Mouse (Mus musculus): ENCODE results near the gene Elane. TPM values are rescaled to one million over a fixed set of nuclear protein-coding genes. Genes with fewer than 3 reads are reported as not detected.
A peak's percentile ranks its signal among the peaks of the same experiment; 100 is the strongest.

Elane gene
- polyA plus RNA-seq, 1 experiment from 2014 or later = 0.25 TPM

DNA sequence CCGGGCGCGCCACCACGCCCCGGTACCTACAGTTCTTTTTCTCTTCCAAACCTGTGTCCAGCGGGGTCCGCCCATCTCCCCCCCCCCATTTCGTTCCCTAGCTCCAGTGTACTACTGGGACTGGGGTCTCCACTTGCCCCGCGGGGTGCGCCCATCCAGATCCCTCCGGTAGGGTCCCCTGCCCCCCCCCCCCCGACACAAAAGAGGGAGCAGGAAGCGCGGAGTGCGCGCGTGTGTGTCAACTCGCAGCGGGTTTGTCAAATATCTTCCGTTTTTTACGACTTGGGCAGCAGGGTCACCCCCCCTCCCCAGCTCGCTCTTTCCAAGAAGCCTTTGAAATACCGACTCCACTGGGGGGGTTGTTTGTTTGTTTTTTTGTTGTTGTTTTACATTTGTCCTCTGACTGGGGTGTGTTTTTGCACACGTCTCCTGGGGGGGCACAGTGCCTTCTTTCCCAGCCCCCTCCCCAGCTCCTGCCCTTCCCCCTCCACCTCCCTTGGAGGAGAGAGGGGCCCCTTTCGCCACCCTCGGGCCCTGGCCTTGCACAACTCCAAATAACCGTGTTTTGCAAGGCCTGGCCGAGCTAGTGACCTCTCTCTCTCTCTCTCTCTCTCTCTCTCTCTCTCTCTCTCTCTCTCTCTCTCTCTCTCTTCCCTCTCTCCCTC lies 42.1 kb downstream of the Elane start:
- Histone ChIP-seq H3K4me3 (peak overlapping the region; percentile 97), H3K36me3 (peaks cover 28% of the 10 kb centered on the region), H3K9ac (peak overlapping the region; percentile 97), H3K9me3 (no peaks in the 10 kb centered on the region), H3K4me1 (peaks cover 59% of the 10 kb centered on the region), H3K4me2 (peak overlapping the region; percentile 92), H3K27ac (replicated peaks) (peak overlapping the region; percentile 97), H3K27me3 (replicated peaks) (peaks cover 11% of the 10 kb centered on the region)
- under 1% methylated on average over 28 of the region's 29 CpGs for WGBS
- no peak for ATAC-seq (ENCODE audit: extremely low read depth, insufficient number of reproducible peaks, low FRiP score, low TSS enrichment)

DNA sequence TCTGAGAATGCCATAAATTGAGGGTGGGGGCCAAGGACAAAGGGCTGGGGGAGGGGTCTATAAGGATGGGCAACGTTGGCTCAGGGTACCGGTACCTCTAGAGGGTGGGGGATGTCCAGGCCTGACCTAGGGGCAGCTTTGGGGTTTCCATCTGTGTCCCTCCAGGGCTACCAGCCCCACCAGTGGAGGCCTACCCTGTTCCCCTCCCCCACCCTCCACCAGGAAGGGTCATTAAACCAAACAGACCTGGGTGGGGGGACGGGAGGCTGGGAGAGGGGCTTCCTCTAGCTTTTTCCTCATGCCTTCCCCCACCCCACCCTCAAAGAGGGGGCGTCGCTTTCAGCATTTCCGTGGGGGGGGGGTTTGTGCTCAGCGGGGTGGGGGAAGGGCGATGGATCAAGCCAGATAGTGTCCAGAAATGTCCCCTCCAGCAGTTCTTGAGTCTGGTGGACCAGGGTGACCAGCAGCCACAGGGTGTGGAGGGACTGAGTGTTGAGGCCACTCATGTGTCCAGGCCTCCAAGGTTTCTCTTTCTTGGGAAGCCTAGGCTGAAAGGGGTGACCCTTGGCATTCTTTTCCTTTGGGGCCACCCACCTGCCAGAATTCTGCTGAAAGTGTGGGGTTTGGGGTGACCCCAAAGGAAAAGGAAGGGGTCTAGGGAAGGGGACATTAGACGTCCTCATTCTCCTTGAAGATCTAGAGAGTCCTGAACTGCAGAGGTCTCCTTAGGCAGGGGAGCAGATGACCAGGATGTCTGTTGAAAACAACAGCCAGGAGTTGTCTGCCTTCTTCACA lies 43.1 kb downstream of the Elane start:
- no peak for ATAC-seq (ENCODE audit: extremely low read depth, insufficient number of reproducible peaks, low FRiP score, low TSS enrichment)
- peak overlapping the region; percentile 97 for H3K27ac ChIP-seq (replicated peaks)
- H3K27me3 ChIP-seq (replicated peaks) = peaks cover 2% of the 10 kb centered on the region
- peak overlapping the region; percentile 92 for H3K4me2 ChIP-seq
- H3K36me3 ChIP-seq = peaks cover 35% of the 10 kb centered on the region
- 13% methylated on average over 9 of the region's 9 CpGs for WGBS
- H3K4me3 ChIP-seq = peak overlapping the region; percentile 97
- peaks cover 68% of the 10 kb centered on the region for H3K4me1 ChIP-seq
- no peaks in the 10 kb centered on the region for H3K9me3 ChIP-seq
- peak overlapping the region; percentile 97 for H3K9ac ChIP-seq

DNA sequence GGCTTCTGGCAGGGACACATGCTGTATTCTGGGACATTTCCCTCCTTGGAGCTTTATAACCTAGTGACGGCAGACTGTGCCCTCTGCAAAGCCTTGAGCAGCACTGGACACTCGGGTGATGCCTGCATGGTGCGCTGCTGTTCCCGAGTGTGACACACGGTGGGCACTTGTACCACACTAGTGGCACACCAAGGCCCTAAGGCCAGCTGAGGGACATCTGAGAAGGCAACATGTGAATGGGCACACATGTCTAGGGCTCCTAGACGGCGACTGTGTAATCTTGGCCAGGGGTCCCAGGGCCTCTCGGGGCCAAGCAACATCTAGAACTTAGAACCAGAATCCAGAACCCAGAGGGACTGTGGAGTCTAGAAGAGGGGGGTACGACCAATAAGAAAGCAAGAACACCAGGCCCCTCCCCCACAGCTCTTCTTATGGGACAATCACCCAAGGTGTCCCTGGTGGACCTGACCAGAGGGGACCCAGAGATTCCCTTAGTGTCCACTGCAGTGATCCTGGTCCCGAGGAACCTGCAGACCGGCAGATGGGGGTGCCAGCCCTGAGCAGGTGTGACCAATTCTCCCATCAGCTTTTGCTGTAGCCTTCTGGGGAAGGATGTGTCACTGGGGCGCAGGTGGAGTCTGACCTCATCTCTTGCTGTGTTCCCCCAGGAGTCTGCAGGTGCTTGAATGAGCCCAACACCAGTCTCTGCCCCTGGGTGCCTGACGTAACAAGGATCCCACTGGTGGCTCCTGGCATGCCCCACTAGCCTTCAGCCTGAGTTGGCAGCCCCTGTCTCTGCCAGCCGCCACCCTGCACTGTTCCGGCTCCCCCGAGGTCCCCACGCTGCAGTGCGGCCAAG lies 44.1 kb downstream of the Elane start:
- H3K27me3 ChIP-seq (replicated peaks) = no peaks in the 10 kb centered on the region
- peak overlapping the region; percentile 97 for H3K4me3 ChIP-seq
- H3K4me1 ChIP-seq = peaks cover 79% of the 10 kb centered on the region
- peak overlapping the region; percentile 97 for H3K27ac ChIP-seq (replicated peaks)
- H3K9ac ChIP-seq = peak overlapping the region; percentile 97
- peak overlapping the region; percentile 92 for H3K4me2 ChIP-seq
- peaks cover 37% of the 10 kb centered on the region for H3K36me3 ChIP-seq
- WGBS = 85% methylated on average over 18 of the region's 18 CpGs
- no peak for ATAC-seq (ENCODE audit: extremely low read depth, insufficient number of reproducible peaks, low FRiP score, low TSS enrichment)
- H3K9me3 ChIP-seq = no peaks in the 10 kb centered on the region

DNA sequence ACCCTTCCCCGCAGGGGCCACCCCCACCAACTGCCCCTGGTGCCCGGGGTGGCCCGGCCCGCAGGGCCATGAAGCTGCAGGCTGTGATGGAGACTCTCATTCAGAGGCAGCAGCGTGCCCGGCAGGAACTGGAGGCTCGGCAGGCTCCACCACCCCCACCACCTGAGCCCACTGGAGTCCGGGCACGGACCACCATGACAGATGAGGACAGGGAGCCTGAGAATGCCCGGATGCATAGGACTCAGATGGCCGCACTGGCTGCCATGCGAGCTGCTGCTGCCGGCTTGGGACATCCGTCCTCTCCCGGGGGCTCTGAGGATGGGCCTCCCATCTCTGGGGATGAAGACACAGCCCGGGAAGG lies 44.8 kb downstream of the Elane start:
- H3K4me1 ChIP-seq = peaks cover 81% of the 10 kb centered on the region
- H3K4me2 ChIP-seq = peak overlapping the region; percentile 92
- no peaks in the 10 kb centered on the region for H3K27me3 ChIP-seq (replicated peaks)
- no peak for ATAC-seq (ENCODE audit: extremely low read depth, insufficient number of reproducible peaks, low FRiP score, low TSS enrichment)
- H3K4me3 ChIP-seq = peak overlapping the region; percentile 97
- H3K27ac ChIP-seq (replicated peaks) = no peak overlapping the region
- WGBS = 90% methylated on average over 16 of the region's 16 CpGs
- 0 out of 2 replicates have a peak overlapping the region, but pooled peaks have one; percentile 97 for H3K9ac ChIP-seq
- no peaks in the 10 kb centered on the region for H3K9me3 ChIP-seq
- peaks cover 40% of the 10 kb centered on the region for H3K36me3 ChIP-seq

DNA sequence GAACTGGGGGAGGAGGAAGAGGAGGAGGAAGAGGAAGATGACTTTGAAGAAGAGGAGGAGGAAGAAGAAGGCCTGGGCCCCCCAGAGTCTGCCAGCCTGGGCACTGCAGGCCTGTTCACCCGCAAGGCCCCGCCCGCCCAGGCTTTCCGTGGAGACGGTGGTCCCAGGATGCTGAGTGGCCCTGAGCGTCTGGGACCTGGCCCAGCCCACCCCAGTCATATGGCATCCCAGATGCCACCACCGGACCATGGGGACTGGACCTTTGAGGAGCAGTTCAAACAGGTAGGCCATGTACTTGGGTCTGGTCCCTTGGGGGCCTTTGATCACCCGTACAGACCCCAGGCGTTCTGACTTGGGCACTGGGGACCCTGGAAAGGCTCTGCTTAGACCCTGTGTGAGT lies 45.8 kb downstream of the Elane start:
- peak overlapping the region; percentile 68 for H3K9ac ChIP-seq
- peak overlapping the region; percentile 92 for H3K4me2 ChIP-seq
- no peaks in the 10 kb centered on the region for H3K27me3 ChIP-seq (replicated peaks)
- H3K27ac ChIP-seq (replicated peaks) = no peak overlapping the region; the same call in 1 of the 2 replicates
- H3K4me3 ChIP-seq = peak overlapping the region; percentile 97
- no peaks in the 10 kb centered on the region for H3K9me3 ChIP-seq
- peaks cover 40% of the 10 kb centered on the region for H3K36me3 ChIP-seq
- H3K4me1 ChIP-seq = peaks cover 83% of the 10 kb centered on the region
- no peak for ATAC-seq (ENCODE audit: extremely low read depth, insufficient number of reproducible peaks, low FRiP score, low TSS enrichment)
- 76% methylated on average over 9 of the region's 9 CpGs for WGBS

DNA sequence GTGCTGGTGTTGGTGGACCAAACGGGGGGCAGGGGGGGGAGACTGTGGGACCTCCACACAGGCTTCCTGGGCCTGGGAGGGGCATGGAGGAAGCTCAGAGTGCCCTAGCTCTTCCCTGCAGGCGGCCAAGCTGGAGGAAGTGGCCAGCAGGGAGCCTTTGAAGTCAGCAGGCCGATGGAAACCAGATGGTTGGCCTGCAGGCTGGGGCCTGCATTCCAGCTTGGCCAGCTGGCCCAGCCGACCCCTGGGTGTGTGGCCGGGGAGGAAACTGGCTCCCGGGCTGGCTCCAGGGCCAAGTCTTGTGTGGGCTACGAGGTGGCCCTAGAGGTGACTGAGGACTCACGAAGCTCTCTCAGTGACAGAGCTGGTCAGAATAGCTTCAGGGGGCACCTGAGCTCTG lies 46.7 kb downstream of the Elane start:
- peaks cover 93% of the 10 kb centered on the region for H3K4me1 ChIP-seq
- H3K36me3 ChIP-seq = peaks cover 45% of the 10 kb centered on the region
- no peaks in the 10 kb centered on the region for H3K27me3 ChIP-seq (replicated peaks)
- peak overlapping the region; percentile 68 for H3K9ac ChIP-seq
- H3K4me3 ChIP-seq = peak overlapping the region; percentile 97
- peak overlapping the region; percentile 92 for H3K4me2 ChIP-seq
- no peaks in the 10 kb centered on the region for H3K9me3 ChIP-seq
- H3K27ac ChIP-seq (replicated peaks) = peak overlapping the region; percentile 68
- 13% methylated on average over 8 of the region's 8 CpGs for WGBS
- no peak for ATAC-seq (ENCODE audit: extremely low read depth, insufficient number of reproducible peaks, low FRiP score, low TSS enrichment)

DNA sequence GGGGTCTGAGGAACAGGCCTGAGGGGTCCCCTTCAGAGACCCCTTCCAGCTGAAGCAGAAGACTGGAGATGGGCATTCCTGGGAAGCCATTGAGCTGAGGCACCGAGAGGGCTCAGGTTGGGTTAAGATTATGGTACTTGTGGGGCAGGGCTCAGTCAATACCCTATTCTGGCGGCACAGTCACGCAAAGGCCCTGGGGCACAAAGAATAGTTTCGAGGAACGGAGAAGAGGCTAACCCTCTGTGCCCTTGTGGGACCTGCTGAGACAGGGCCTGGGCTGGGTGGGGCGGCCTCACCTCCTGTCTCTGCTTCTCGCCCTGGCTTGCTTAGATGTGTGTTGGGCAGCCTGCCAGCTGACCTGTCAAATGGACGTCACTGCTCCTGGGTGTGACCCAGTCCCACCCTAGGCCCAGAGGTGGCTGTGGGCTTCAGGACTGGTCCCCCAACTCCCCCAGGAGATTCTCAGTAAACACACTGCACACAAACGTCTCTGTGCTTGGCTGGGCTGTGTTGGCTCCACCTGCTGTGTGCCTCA lies 47.2 kb downstream of the Elane start:
- ATAC-seq (ENCODE audit: extremely low read depth, insufficient number of reproducible peaks, low FRiP score, low TSS enrichment) = no peak
- Histone ChIP-seq H3K4me3 (peak overlapping the region; percentile 97), H3K4me2 (peak overlapping the region; percentile 92), H3K9me3 (no peaks in the 10 kb centered on the region), H3K9ac (peak overlapping the region; percentile 68), H3K4me1 (peaks cover 96% of the 10 kb centered on the region), H3K36me3 (peaks cover 49% of the 10 kb centered on the region), H3K27ac (replicated peaks) (peak overlapping the region; percentile 68), H3K27me3 (replicated peaks) (no peaks in the 10 kb centered on the region)
- WGBS = 50% methylated on average over 9 of the region's 9 CpGs

DNA sequence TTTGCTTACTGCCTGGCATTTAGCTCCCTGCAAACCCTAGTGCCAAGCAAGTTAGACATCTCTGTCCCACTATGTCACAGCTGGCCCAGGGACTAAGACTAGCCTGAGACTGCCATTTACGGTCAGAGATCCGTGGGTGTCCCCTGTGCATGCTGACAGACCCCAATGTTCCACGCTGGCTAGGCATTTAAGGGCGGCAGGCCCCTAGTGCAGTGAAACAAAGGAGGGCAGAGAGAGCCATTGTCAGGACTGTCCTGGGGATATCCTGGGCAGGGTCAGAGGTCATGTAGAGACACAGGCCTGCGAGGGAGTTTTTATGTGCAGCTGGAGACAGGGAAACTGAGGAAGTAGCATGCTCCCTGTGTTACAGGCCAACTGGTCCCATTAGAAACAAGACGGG lies 47.8 kb downstream of the Elane start:
- H3K36me3 ChIP-seq = peaks cover 49% of the 10 kb centered on the region
- peak overlapping the region; percentile 21 for H3K4me3 ChIP-seq
- H3K27ac ChIP-seq (replicated peaks) = peak overlapping the region; percentile 53
- H3K9ac ChIP-seq = peak overlapping the region; percentile 21; the same call in 1 of the 2 replicates
- peaks cover 96% of the 10 kb centered on the region for H3K4me1 ChIP-seq
- WGBS = 73% methylated on average over 6 of the region's 6 CpGs
- no peak for ATAC-seq (ENCODE audit: extremely low read depth, insufficient number of reproducible peaks, low FRiP score, low TSS enrichment)
- no peaks in the 10 kb centered on the region for H3K27me3 ChIP-seq (replicated peaks)
- peak overlapping the region; percentile 92 for H3K4me2 ChIP-seq
- no peaks in the 10 kb centered on the region for H3K9me3 ChIP-seq

DNA sequence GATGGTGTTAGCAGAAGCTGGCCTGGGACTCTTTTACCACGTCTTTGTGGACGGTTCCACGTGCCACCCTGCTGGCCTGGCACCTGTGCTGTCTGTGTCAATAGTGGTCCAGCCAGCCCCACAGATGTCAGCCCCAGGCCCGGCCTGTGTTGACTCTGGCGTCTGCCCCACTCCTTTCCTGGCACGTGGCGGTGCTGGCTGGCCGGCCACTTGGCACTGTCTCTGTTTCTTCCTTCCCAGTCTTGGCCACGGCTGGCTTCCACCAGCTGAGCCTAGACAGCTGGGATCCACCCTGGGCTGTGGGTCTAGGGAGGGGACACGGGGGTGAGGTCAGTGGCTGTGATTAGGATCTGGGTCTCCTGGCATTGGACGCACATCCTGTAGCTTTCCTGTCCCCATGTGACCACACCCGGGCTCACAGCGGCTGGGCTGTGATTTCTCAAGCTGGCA lies 48.2 kb downstream of the Elane start:
- Histone ChIP-seq H3K27ac (replicated peaks) (peak overlapping the region; percentile 53), H3K4me3 (peak overlapping the region; percentile 21), H3K9ac (peak overlapping the region; percentile 13; the same call in 1 of the 2 replicates), H3K4me2 (peak overlapping the region; percentile 92), H3K27me3 (replicated peaks) (no peaks in the 10 kb centered on the region), H3K36me3 (peaks cover 49% of the 10 kb centered on the region), H3K4me1 (peaks cover 96% of the 10 kb centered on the region), H3K9me3 (no peaks in the 10 kb centered on the region)
- peak; percentile 38 for ATAC-seq (ENCODE audit: extremely low read depth, insufficient number of reproducible peaks, low FRiP score, low TSS enrichment)
- 69% methylated on average over 13 of the region's 13 CpGs for WGBS

DNA sequence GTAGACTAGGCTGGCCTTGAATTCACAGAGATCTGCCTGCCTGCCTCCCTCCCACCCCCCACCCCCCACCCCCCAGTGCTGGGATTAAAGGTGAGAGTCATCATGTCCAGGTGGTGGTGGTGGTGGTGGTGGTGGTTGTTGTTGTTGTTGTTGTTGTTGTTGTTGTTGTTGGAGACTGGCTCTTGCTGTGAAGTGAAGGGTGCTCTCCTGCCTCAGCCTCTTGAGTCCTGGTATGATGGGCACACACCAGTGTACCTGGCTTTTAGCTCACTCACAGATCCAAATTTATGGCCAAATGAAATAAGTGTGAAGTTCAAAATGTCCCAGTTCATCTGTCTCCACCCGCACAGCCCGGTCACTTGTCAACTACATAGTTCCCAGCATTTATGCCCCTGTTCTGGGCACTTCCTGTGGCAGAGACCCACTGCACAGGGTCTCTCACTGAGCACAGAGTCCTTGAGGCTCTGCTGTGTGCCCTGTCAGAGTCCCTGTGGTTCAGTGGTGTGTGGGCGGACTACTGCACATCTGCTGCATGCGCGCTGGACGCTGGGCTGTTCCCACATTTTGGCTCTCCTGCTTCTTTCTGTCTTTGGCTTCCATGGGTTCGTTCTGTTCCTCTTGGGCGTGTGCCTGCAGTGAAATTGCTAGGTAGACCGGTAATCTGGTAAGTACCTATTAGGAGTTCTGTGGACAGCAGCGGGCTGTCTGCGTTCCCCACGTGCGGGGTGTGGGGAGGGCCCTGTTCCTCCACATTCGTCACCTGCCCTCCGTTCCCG lies 48.9 kb downstream of the Elane start:
- ATAC-seq (ENCODE audit: extremely low read depth, insufficient number of reproducible peaks, low FRiP score, low TSS enrichment) = no peak
- Histone ChIP-seq H3K27me3 (replicated peaks) (no peaks in the 10 kb centered on the region), H3K36me3 (peaks cover 49% of the 10 kb centered on the region), H3K4me1 (peaks cover 96% of the 10 kb centered on the region), H3K27ac (replicated peaks) (peak overlapping the region; percentile 53), H3K4me2 (peak overlapping the region; percentile 92), H3K4me3 (0 out of 2 replicates have a peak overlapping the region, but pooled peaks have one; percentile 3), H3K9ac (0 out of 2 replicates have a peak overlapping the region, but pooled peaks have one; percentile 47), H3K9me3 (no peaks in the 10 kb centered on the region)
- 85% methylated on average over 16 of the region's 16 CpGs for WGBS
